Mouse (Mus musculus) G1E (cell line): ENCODE data around the gene Rbm46. TPM values are rescaled to one million over a fixed set of nuclear protein-coding genes. Genes with fewer than 3 reads are reported as not detected.

Experiments used
- ATAC-seq: 2 replicates; pipeline ENCODE4 v1.8.0; 2016; ENCODE audit warnings: mild to moderate bottlenecking; ENCODE audit not compliant: insufficient number of reproducible peaks, poor library complexity, low FRiP score, severe bottlenecking; ENCODE audit errors: extremely low read depth
- DNase-seq: peaks from one replicate; pipeline ENCODE4 v3.0.0; 2012; ENCODE audit warnings: low spot score
- H3K27me3 ChIP-seq: 2 replicates; pipeline ENCODE4 v1.6.1; 2012; ENCODE audit warnings: mild to moderate bottlenecking, low read length, inconsistent platforms; ENCODE audit not compliant: insufficient read depth
- H3K36me3 ChIP-seq: replicated peaks from 2 replicates; pipeline ENCODE3; 2012; ENCODE audit warnings: mild to moderate bottlenecking, inconsistent platforms
- H3K4me1 ChIP-seq: 2 replicates; pipeline ENCODE4 v1.6.1; 2012; ENCODE audit warnings: low read depth, low read length, inconsistent platforms, mixed read lengths; ENCODE audit not compliant: insufficient read depth
- H3K4me3 ChIP-seq: 2 replicates; pipeline ENCODE4 v1.5.1; 2012; ENCODE audit warnings: low read depth, mild to moderate bottlenecking, inconsistent platforms, low read length, moderate library complexity, mixed read lengths
- H3K9me3 ChIP-seq: replicated peaks from 2 replicates; pipeline ENCODE4 v1.6.1; 2012; ENCODE audit warnings: inconsistent platforms
- CTCF ChIP-seq: IDR thresholded peaks from 2 replicates; pipeline ENCODE4 v1.5.1; 2012; ENCODE audit warnings: low read depth, low read length, inconsistent platforms, mixed read lengths
- GATA1 ChIP-seq: IDR thresholded peaks from 2 replicates; pipeline ENCODE4 v1.6.1; 2012; ENCODE audit warnings: borderline replicate concordance, low read length, inconsistent platforms, mixed read lengths
- GATA2 ChIP-seq: IDR thresholded peaks from 2 replicates; pipeline ENCODE4 v1.6.1; 2012; ENCODE audit warnings: low read depth, low read length, inconsistent platforms, borderline replicate concordance
- POLR2AphosphoS5 ChIP-seq: IDR thresholded peaks from 2 replicates; pipeline ENCODE4 v1.6.1; 2012; ENCODE audit warnings: low read depth, low read length, inconsistent platforms; ENCODE audit not compliant: insufficient replicate concordance
- TAL1 ChIP-seq: conservative IDR thresholded peaks from 2 replicates; pipeline ENCODE4 v1.6.1; 2012; ENCODE audit warnings: low read depth, low read length, inconsistent platforms, mixed read lengths
- polyA plus RNA-seq: library from polyadenylated mRNA; stranded (reverse); fragments of >175 nt; gene quantifications from 2 replicates; pipeline ENCODE4 v1.2.3, GENCODE M21; 2012
- total RNA-seq, 2 experiments: library from RNA; stranded (forward) in 1 of 2; stranded (reverse) in 1 of 2; fragments of 200-1000 nt in 1 of 2; fragments of >200 nt in 1 of 2; fragmentation: Nextera tagmentation in 1 of 2; gene quantifications; 2 replicates each; pipeline ENCODE4 v1.2.3; 2014 to 2017

The Rbm46 gene
- total and polyA plus RNA-seq, 3 experiments, result 0.05 TPM; not detected in 2

GRCm38 (mm10) chr3:82810334-82811120, 65.8 kb downstream of the Rbm46 start:
- DNase-seq, result no peak
- Histone ChIP-seq H3K9me3 (no peaks in the 10 kb centered on the region), H3K27me3 (no peaks in the 10 kb centered on the region), H3K4me3 (no peak overlapping the region), H3K36me3 (no peaks in the 10 kb centered on the region), H3K4me1 (no peaks in the 10 kb centered on the region)
- no peak for TF ChIP-seq GATA1
- no peak for TF ChIP-seq TAL1
- TF ChIP-seq POLR2AphosphoS5, result no peak
- no peak for TF ChIP-seq GATA2
- no peak for TF ChIP-seq CTCF
- ATAC-seq, result no peak

GRCm38 (mm10) chr3:82809769-82810168, 66.5 kb downstream of the Rbm46 start:
- Histone ChIP-seq H3K9me3 (no peaks in the 10 kb centered on the region), H3K36me3 (no peaks in the 10 kb centered on the region), H3K4me3 (no peak overlapping the region), H3K27me3 (no peaks in the 10 kb centered on the region), H3K4me1 (no peaks in the 10 kb centered on the region)
- no peak for TF ChIP-seq TAL1
- TF ChIP-seq CTCF, result no peak
- no peak for TF ChIP-seq GATA2
- TF ChIP-seq GATA1, result no peak
- no peak for TF ChIP-seq POLR2AphosphoS5
- DNase-seq (no peak), ATAC-seq (no peak)

DNA sequence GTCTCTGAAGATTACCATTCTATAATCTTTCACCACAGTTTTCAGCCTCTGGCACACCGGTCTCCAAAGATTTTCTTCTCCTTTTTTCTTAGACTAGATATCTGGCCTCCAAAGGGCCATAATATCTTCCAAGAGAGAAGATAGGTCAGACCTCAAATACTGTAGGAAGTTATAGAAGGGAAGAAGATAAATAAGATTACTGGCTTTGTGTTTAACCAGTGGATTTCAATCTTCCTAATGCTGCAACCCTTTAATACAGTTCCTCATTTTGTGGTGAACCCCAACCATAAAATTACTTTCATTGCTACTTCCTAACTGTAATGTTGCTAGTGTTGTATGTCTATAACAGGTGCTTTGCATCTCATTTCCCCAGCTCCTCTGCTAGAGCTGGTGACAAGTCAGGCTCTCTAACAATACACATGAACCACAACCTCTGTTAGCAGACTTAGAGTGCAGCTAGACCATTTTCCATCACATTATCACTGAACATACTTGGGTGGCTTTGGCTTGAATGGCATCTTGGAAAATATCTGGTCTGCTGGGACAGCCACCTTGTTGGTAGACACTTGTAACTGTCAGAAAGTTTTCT, 67.9 kb downstream of the Rbm46 start:
- Histone ChIP-seq H3K9me3 (no peaks in the 10 kb centered on the region), H3K27me3 (no peaks in the 10 kb centered on the region), H3K36me3 (no peaks in the 10 kb centered on the region), H3K4me1 (no peaks in the 10 kb centered on the region), H3K4me3 (no peak overlapping the region)
- TF ChIP-seq POLR2AphosphoS5 (no peak), CTCF (no peak), TAL1 (no peak), GATA2 (no peak), GATA1 (no peak)
- DNase-seq, result no peak
- no peak for ATAC-seq

DNA sequence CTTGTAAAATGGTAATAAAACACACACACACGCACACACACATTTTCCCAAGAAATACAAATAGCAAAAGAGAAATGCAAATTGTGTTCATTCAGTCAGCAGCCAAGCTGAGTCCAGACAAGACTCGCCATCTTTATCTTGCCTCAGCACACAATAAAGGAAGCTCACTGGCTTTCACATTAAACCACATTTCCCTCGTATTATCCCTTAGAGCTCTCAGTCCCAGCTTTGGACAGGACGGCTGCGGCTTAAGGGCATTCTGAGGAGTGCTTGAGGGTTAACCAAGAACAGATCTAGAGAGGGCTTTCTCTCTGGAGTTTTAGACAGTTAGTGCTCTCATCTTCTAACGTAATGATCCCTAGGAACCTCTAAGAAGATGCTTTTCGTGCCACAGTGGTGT, 71.0 kb downstream of the Rbm46 start:
- Histone ChIP-seq H3K4me3 (no peak overlapping the region), H3K9me3 (no peaks in the 10 kb centered on the region), H3K36me3 (no peaks in the 10 kb centered on the region), H3K4me1 (no peaks in the 10 kb centered on the region), H3K27me3 (no peaks in the 10 kb centered on the region)
- DNase-seq (no peak), ATAC-seq (no peak)
- TF ChIP-seq TAL1 (no peak), GATA2 (no peak), POLR2AphosphoS5 (no peak), CTCF (no peak), GATA1 (no peak)

- Histone ChIP-seq H3K4me3 (no peak overlapping the region), H3K36me3 (no peaks in the 10 kb centered on the region), H3K27me3 (no peaks in the 10 kb centered on the region), H3K4me1 (no peaks in the 10 kb centered on the region), H3K9me3 (no peaks in the 10 kb centered on the region)
- TF ChIP-seq GATA1, result no peak
- TF ChIP-seq CTCF, result no peak
- TF ChIP-seq POLR2AphosphoS5, result no peak
- no peak for ATAC-seq
- no peak for DNase-seq
Observed at GRCm38 (mm10) chr3:82800470-82800843, 75.8 kb downstream of the Rbm46 start.

DNA sequence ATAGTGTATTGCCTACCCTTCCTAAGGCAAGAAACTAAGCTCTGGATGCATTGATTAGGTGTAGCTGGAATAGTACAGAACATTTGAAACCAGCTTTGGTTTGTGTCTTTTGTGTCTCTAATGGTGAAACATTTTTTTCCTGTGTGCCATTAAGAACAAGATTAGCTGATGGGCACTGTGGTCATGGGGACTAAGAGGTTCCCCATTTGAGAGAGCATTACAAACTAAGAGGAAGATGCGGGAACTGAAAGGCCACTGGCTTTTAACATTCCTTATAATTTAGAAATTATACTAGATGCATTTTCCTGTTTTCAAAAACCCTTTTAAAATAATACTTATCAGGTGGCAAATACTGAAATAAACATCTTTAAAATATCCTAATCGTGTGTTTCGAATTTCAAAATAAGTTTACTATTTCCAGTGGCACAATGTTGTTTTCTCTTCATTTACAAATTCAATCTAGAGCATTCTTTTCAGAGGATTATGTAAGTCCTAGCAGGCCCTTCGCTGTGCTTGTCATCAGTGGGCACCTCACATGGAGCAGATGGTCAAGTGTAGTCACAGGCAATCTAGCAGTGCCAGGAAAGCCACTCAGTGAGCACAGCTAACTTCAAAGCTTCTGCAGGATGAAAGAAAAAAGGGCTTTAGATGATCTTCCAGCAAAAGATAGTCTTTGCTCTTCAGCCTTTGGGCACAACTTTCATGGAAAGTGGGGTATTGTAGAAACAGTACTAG, 76.4 kb downstream of the Rbm46 start:
- H3K36me3 ChIP-seq, result no peaks in the 10 kb centered on the region
- TF ChIP-seq GATA1 (no peak), TAL1 (no peak), CTCF (no peak), POLR2AphosphoS5 (no peak), GATA2 (no peak)
- DNase-seq (no peak), ATAC-seq (no peak)
- no peaks in the 10 kb centered on the region for H3K27me3 ChIP-seq
- no peaks in the 10 kb centered on the region for H3K9me3 ChIP-seq
- no peaks in the 10 kb centered on the region for H3K4me1 ChIP-seq
- no peak overlapping the region for H3K4me3 ChIP-seq
